Mouse (Mus musculus): ENCODE measurements around the gene Nutf2-ps1. TPM values are rescaled to one million over a fixed set of nuclear protein-coding genes. Genes with fewer than 3 reads are reported as not detected.

Gene Nutf2-ps1
- polyA plus RNA-seq, 1 experiment from 2014 or later: 221 TPM

- Histone ChIP-seq H3K27me3 (ENCODE audit: control insufficient read depth, insufficient read depth, low read length) (no peaks in the 10 kb centered on the region), H3K27ac (replicated peaks; ENCODE audit: low read depth, low read length) (no peak overlapping the region), H3K9ac (replicated peaks; ENCODE audit: low read length) (no peak overlapping the region), H3K9me3 (ENCODE audit: control insufficient read depth, low read length) (no peaks in the 10 kb centered on the region), H3K4me2 (ENCODE audit: low read length) (no peak overlapping the region), H3K4me3 (replicated peaks; ENCODE audit: low read depth, low read length) (no peak overlapping the region), H3K4me1 (ENCODE audit: control insufficient read depth, insufficient read depth, low read length) (0 out of 2 replicates have a peak, but pooled peaks cover 3% of the 10 kb centered on the region), H3K36me3 (ENCODE audit: control insufficient read depth, insufficient read depth, low read length) (no peaks in the 10 kb centered on the region)
- ATAC-seq (ENCODE audit: low FRiP score, low TSS enrichment) (no peak), DNase-seq (no peak)
- WGBS: 76% methylated on average over 4 of the region's 4 CpGs
These were observed 43.8 kb downstream of the Nutf2-ps1 start for GRCm38 (mm10) chr19:53544923-53545561.

- ATAC-seq (ENCODE audit: low FRiP score, low TSS enrichment): no peak
- no peak overlapping the region for H3K4me3 ChIP-seq (replicated peaks; ENCODE audit: low read depth, low read length)
These were observed 45.3 kb downstream of the Nutf2-ps1 start for GRCm38 (mm10) chr19:53543602-53544001.

GRCm38 (mm10) chr19:53539296-53539695 lies 49.6 kb downstream of the Nutf2-ps1 start:
- Histone ChIP-seq H3K4me3 (replicated peaks; ENCODE audit: low read depth, low read length) (no peak overlapping the region), H3K27ac (replicated peaks; ENCODE audit: low read depth, low read length) (no peak overlapping the region), H3K4me2 (ENCODE audit: low read length) (no peak overlapping the region), H3K27me3 (ENCODE audit: control insufficient read depth, insufficient read depth, low read length) (no peaks in the 10 kb centered on the region), H3K4me1 (ENCODE audit: control insufficient read depth, insufficient read depth, low read length) (no peaks in the 10 kb centered on the region), H3K9ac (replicated peaks; ENCODE audit: low read length) (no peak overlapping the region), H3K9me3 (ENCODE audit: control insufficient read depth, low read length) (no peaks in the 10 kb centered on the region), H3K36me3 (ENCODE audit: control insufficient read depth, insufficient read depth, low read length) (no peaks in the 10 kb centered on the region)
- 88% methylated on average over 3 of the region's 3 CpGs for WGBS
- ATAC-seq (ENCODE audit: low FRiP score, low TSS enrichment) (no peak), DNase-seq (no peak)

More at GRCm38 (mm10) chr19:53543602-53544001, 45.3 kb downstream of the Nutf2-ps1 start:
- Histone ChIP-seq H3K27ac (replicated peaks; ENCODE audit: low read depth, low read length) (no peak overlapping the region), H3K36me3 (ENCODE audit: control insufficient read depth, insufficient read depth, low read length) (no peaks in the 10 kb centered on the region), H3K9ac (replicated peaks; ENCODE audit: low read length) (no peak overlapping the region), H3K4me2 (ENCODE audit: low read length) (no peak overlapping the region), H3K27me3 (ENCODE audit: control insufficient read depth, insufficient read depth, low read length) (no peaks in the 10 kb centered on the region), H3K4me1 (ENCODE audit: control insufficient read depth, insufficient read depth, low read length) (0 out of 2 replicates have a peak, but pooled peaks cover 3% of the 10 kb centered on the region), H3K9me3 (ENCODE audit: control insufficient read depth, low read length) (no peaks in the 10 kb centered on the region)
- no peak for DNase-seq
- WGBS: 59% methylated on average over 5 of the region's 5 CpGs

GRCm38 (mm10) chr19:53538796-53539195 lies 50.1 kb downstream of the Nutf2-ps1 start:
- Histone ChIP-seq H3K27ac (replicated peaks; ENCODE audit: low read depth, low read length) (no peak overlapping the region), H3K36me3 (ENCODE audit: control insufficient read depth, insufficient read depth, low read length) (no peaks in the 10 kb centered on the region), H3K4me2 (ENCODE audit: low read length) (no peak overlapping the region), H3K27me3 (ENCODE audit: control insufficient read depth, insufficient read depth, low read length) (no peaks in the 10 kb centered on the region), H3K4me3 (replicated peaks; ENCODE audit: low read depth, low read length) (no peak overlapping the region), H3K9ac (replicated peaks; ENCODE audit: low read length) (no peak overlapping the region), H3K4me1 (ENCODE audit: control insufficient read depth, insufficient read depth, low read length) (no peaks in the 10 kb centered on the region), H3K9me3 (ENCODE audit: control insufficient read depth, low read length) (no peaks in the 10 kb centered on the region)
- no peak for DNase-seq
- 79% methylated on average over 5 of the region's 5 CpGs for WGBS
- no peak for ATAC-seq (ENCODE audit: low FRiP score, low TSS enrichment)

Other genes starting within 250 kb of the Nutf2-ps1 start
- gene Gm10197, start 217.3 kb downstream of the Nutf2-ps1 start, polyA plus RNA-seq (2014; fragmentation: Nextera tagmentation; extraction: Ambion mirVana): 4.4 TPM in 1 of 2 replicates, not detected in the other
- 37.2 and 42.0 TPM in 2 replicates for gene Smndc1, start 198.5 kb downstream of the Nutf2-ps1 start, polyA plus RNA-seq (2014; fragmentation: Nextera tagmentation; extraction: Ambion mirVana)
- gene Dusp5, start 60.0 kb downstream of the Nutf2-ps1 start, polyA plus RNA-seq (2014; fragmentation: Nextera tagmentation; extraction: Ambion mirVana): 3.1 and 4.6 TPM in 2 replicates
- gene Smc3, start 11.3 kb upstream of the Nutf2-ps1 start, polyA plus RNA-seq (2014; fragmentation: Nextera tagmentation; extraction: Ambion mirVana): 66.3 and 67.8 TPM in 2 replicates
- gene Rbm20, start 88.2 kb upstream of the Nutf2-ps1 start, polyA plus RNA-seq (2014; fragmentation: Nextera tagmentation; extraction: Ambion mirVana): 0.61 TPM in 2 replicates

Data from midbrain, embryonic 14.5 days (tissue).